Comparison of ENCODE assay signal across 34 mouse cellular contexts in genomic region chr9:6067460-6067859, GRCm38 (mm10).
"Had no signal": no experiment of that assay in that cellular context is flagged by ENCODE, and none has a peak within 500 bp of the region (broad histone marks: within the 10 kb centered on the region; RNA-seq: fewer than 3 reads in every experiment).

No protein-coding gene starts in this region.

- DNase-seq: heart, postnatal 10 days; heart, postnatal 14 days; heart, postnatal 36 days; heart, postnatal 4 days; kidney, adult 11 months; kidney, adult 18-20 months; kidney, adult 2 months; kidney, adult 8-10 months; kidney, adult 9 months; kidney, postnatal 10 days; kidney, postnatal 14 days; kidney, postnatal 25 days; kidney, postnatal 36 days; kidney, postnatal 4 days; layer of hippocampus, adult 9-11 months; layer of hippocampus, postnatal 36 days had no signal

- H3K9me3 ChIP-seq: heart, embryonic 10.5 days; heart, embryonic 12.5 days; heart, embryonic 13.5 days; heart, embryonic 15.5 days; hindbrain, embryonic 10.5 days; hindbrain, embryonic 12.5 days; hindbrain, embryonic 13.5 days; hindbrain, embryonic 15.5 days; intestine, embryonic 15.5 days; kidney, embryonic 15.5 days had no signal

- H3K27me3 ChIP-seq: heart, embryonic 12.5 days; heart, embryonic 13.5 days; heart, embryonic 15.5 days; hindbrain, embryonic 12.5 days; hindbrain, embryonic 13.5 days; hindbrain, embryonic 15.5 days; intestine, embryonic 15.5 days; kidney, embryonic 15.5 days had no signal

- H3K27ac ChIP-seq: heart, embryonic 10.5 days; heart, embryonic 13.5 days; heart, embryonic 15.5 days; hindbrain, embryonic 10.5 days; hindbrain, embryonic 12.5 days; hindbrain, embryonic 13.5 days; hindbrain, embryonic 14.5 days; hindbrain, embryonic 15.5 days; hindbrain, postnatal 0 days; intestine, embryonic 15.5 days; kidney, embryonic 15.5 days; kidney, postnatal 0 days; layer of hippocampus, adult 2 months had no signal

- H3K36me3 ChIP-seq: heart, embryonic 10.5 days; heart, embryonic 12.5 days; heart, embryonic 13.5 days; heart, embryonic 15.5 days; hindbrain, embryonic 10.5 days; hindbrain, embryonic 12.5 days; hindbrain, embryonic 13.5 days; hindbrain, embryonic 15.5 days; intestine, embryonic 15.5 days; kidney, embryonic 15.5 days had no signal

- H3K4me1 ChIP-seq: heart, embryonic 10.5 days; heart, embryonic 12.5 days; heart, embryonic 13.5 days; heart, embryonic 15.5 days; hindbrain, embryonic 10.5 days; hindbrain, embryonic 12.5 days; hindbrain, embryonic 13.5 days; hindbrain, embryonic 15.5 days; intestine, embryonic 15.5 days; kidney, embryonic 15.5 days had no signal

- ATAC-seq: hindbrain, embryonic 16.5 days; hindbrain, postnatal 0 days; inflammation-experienced regulatory T-cells, adult 6 months; intestine, embryonic 15.5 days; intestine, embryonic 16.5 days; intestine, postnatal 0 days had no signal

- H3K9ac ChIP-seq: heart, embryonic 12.5 days; heart, embryonic 13.5 days; heart, embryonic 15.5 days; hindbrain, embryonic 12.5 days; hindbrain, embryonic 13.5 days; hindbrain, embryonic 14.5 days; hindbrain, embryonic 15.5 days; intestine, embryonic 15.5 days; kidney, embryonic 15.5 days had no signal

- H3K4me3 ChIP-seq: heart, embryonic 10.5 days; heart, embryonic 12.5 days; heart, embryonic 13.5 days; heart, embryonic 15.5 days; hindbrain, embryonic 10.5 days; hindbrain, embryonic 12.5 days; hindbrain, embryonic 13.5 days; hindbrain, embryonic 15.5 days; intestine, embryonic 15.5 days; kidney, embryonic 15.5 days; layer of hippocampus, adult 2 months had no signal
